Mouse (Mus musculus) bone marrow macrophage, adult 2 months (primary cell): Measurements from ENCODE around the gene Ffar2. TPM values are rescaled to one million over a fixed set of nuclear protein-coding genes. Genes with fewer than 3 reads are reported as not detected.

ENCODE experiments used
- H3K27ac ChIP-seq: 2 replicates; pipeline ENCODE4 v1.5.1; 2012; ENCODE audit warnings: low read depth, low read length; ENCODE audit not compliant: insufficient read depth
- H3K4me1 ChIP-seq: 2 replicates; pipeline ENCODE4 v1.6.1; 2012; ENCODE audit warnings: low read length; ENCODE audit not compliant: control insufficient read depth, insufficient read depth
- H3K4me3 ChIP-seq: 2 replicates; pipeline ENCODE4 v1.5.1; 2012; ENCODE audit warnings: mild to moderate bottlenecking, low read length, moderate library complexity; ENCODE audit not compliant: insufficient read depth
- CTCF ChIP-seq: IDR thresholded peaks from 2 replicates; pipeline ENCODE4 v1.5.1; 2012; ENCODE audit warnings: low read depth, mild to moderate bottlenecking, low read length, moderate library complexity
- POLR2A ChIP-seq: IDR thresholded peaks from 2 replicates; pipeline ENCODE4 v1.6.1; 2012; ENCODE audit warnings: mild to moderate bottlenecking, low read depth, low read length, borderline replicate concordance
- polyA plus RNA-seq: library from polyadenylated mRNA; stranded (reverse); fragments of >200 nt; gene quantifications from 2 replicates; pipeline ENCODE4 v1.2.4, GENCODE M21; 2012; ENCODE audit not compliant: missing spikeins, insufficient read depth, insufficient read length

Gene Ffar2
- polyA plus RNA-seq, 1 experiment: not detected

GRCm38 (mm10) chr7:30826660-30827059 is 3.1 kb upstream of the Ffar2 start:
- H3K4me3 ChIP-seq: no peak overlapping the region
- no peak overlapping the region for H3K27ac ChIP-seq
- TF ChIP-seq CTCF: no peak
- no peak for TF ChIP-seq POLR2A
- H3K4me1 ChIP-seq: peaks cover 6% of the 10 kb centered on the region

GRCm38 (mm10) chr7:30824306-30824705 is 731 bp upstream of the Ffar2 start:
- no peak overlapping the region for H3K27ac ChIP-seq
- TF ChIP-seq POLR2A (no peak), CTCF (no peak)
- H3K4me3 ChIP-seq: no peak overlapping the region
- H3K4me1 ChIP-seq: peaks cover 16% of the 10 kb centered on the region

DNA sequence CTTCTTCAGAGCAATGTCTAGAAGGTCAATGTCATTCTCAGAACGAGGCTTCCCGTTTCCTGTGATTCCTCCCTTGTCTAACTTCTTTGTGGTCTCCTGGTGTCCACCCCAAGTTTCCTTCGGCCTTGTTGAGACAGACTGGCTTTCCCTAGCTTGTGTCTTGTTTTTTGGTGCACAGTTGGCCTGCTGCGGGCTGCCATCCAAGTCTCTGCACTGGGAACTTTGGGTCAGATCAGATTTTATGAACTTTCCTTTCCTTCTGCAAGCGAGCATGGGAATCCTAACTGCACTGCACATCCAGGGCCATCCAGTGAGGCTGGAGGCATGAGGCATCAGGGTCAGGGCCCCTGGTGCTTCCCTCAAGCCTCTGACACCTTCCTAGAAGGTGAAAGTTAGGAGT is 2.0 kb downstream of the Ffar2 start:
- H3K27ac ChIP-seq: no peak overlapping the region
- no peak overlapping the region for H3K4me3 ChIP-seq
- H3K4me1 ChIP-seq: peaks cover 13% of the 10 kb centered on the region
- no peak for TF ChIP-seq CTCF
- no peak for TF ChIP-seq POLR2A

GRCm38 (mm10) chr7:30820854-30821445 is 2.6 kb downstream of the Ffar2 start:
- H3K4me1 ChIP-seq: peaks cover 13% of the 10 kb centered on the region
- H3K4me3 ChIP-seq: no peak overlapping the region
- TF ChIP-seq POLR2A (no peak), CTCF (no peak)
- no peak overlapping the region for H3K27ac ChIP-seq

- peaks cover 13% of the 10 kb centered on the region for H3K4me1 ChIP-seq
- H3K27ac ChIP-seq: no peak overlapping the region
- H3K4me3 ChIP-seq: no peak overlapping the region
- TF ChIP-seq CTCF (no peak), POLR2A (no peak)
Observed at GRCm38 (mm10) chr7:30820131-30820530, 3.4 kb downstream of the Ffar2 start.

- peak overlapping the region; percentile 97 for H3K27ac ChIP-seq
- TF ChIP-seq POLR2A (0 out of 2 replicates have a peak, but pooled peaks have one; percentile 17), CTCF (no peak)
- H3K4me1 ChIP-seq: peaks cover 24% of the 10 kb centered on the region
- no peak overlapping the region for H3K4me3 ChIP-seq
Observed at GRCm38 (mm10) chr7:30812291-30812807, 11.2 kb downstream of the Ffar2 start.

GRCm38 (mm10) chr7:30811757-30812290 is 11.8 kb downstream of the Ffar2 start:
- TF ChIP-seq POLR2A: no peak
- no peak for TF ChIP-seq CTCF
- H3K4me3 ChIP-seq: no peak overlapping the region
- H3K27ac ChIP-seq: peak overlapping the region; percentile 97
- peaks cover 24% of the 10 kb centered on the region for H3K4me1 ChIP-seq

DNA sequence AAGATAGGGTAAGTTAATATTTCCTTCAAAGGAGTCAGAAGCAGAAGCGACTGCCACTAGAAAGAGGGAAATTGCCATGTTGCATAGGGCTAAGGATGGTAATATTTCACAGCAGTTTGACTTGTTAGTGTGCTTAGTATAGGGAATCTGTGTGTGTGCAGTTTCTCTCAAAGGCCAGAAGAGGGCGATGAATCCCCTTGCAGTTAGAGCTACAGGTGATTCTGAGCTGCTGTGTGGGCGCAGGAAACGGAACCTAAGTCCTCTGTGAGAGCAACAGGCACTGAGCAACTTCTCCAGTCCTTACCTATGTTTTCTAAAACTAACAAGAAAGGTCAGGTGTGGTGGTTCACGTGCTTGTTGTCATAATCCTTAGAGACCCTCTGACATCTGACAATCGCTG is 13.3 kb downstream of the Ffar2 start:
- TF ChIP-seq POLR2A (no peak), CTCF (0 out of 2 replicates have a peak, but pooled peaks have one; percentile 30)
- peaks cover 24% of the 10 kb centered on the region for H3K4me1 ChIP-seq
- no peak overlapping the region for H3K4me3 ChIP-seq
- no peak overlapping the region for H3K27ac ChIP-seq

DNA sequence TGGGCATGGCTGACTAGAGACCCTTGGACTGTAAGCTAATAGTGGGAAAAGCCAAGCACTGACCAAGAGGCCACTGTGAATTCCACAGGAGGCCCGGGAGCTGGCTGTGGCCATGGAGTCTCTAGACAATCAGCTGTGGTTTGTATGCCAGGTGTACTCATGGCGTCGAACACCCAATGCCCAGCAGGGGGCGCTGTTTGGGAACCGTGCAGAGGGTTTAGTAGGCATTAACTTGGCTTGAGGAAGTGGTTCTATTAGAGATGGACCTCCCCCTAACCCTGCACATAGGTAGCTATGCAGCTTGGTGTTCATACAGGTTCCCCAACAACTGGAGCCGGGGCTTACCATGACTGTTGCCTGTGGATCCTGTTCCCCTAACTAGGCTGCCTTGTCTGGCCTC is 17.7 kb downstream of the Ffar2 start:
- TF ChIP-seq POLR2A (no peak), CTCF (peak; percentile 82)
- no peak overlapping the region for H3K4me3 ChIP-seq
- H3K4me1 ChIP-seq: no peaks in the 10 kb centered on the region
- H3K27ac ChIP-seq: no peak overlapping the region

- Histone ChIP-seq H3K4me3 (no peak overlapping the region), H3K27ac (no peak overlapping the region), H3K4me1 (no peaks in the 10 kb centered on the region)
- TF ChIP-seq POLR2A (no peak), CTCF (no peak)
Observed at GRCm38 (mm10) chr7:30804026-30804715, 19.4 kb downstream of the Ffar2 start.
